Mouse (Mus musculus): ENCODE results near the gene Cd3eap. TPM values are rescaled to one million over a fixed set of nuclear protein-coding genes. Genes with fewer than 3 reads are reported as not detected.

Cd3eap gene
- polyA plus RNA-seq, 1 experiment from 2014 or later, result 15.0 TPM

MicroRNAs encoded within 50 kb of the gene (microRNA counts, 519-probe panel; counts per million panel counts)
- 114 counts per million for microRNA mmu-miR-343

Small RNA genes within 50 kb of the gene (microRNA-seq; reads per million reads assigned to microRNA genes)
- not detected for gene Mir343

Other genes with a start within 250 kb of the Cd3eap start
- gene Gm4969, start 241.1 kb downstream of the Cd3eap start, polyA plus RNA-seq (2015; fragmentation: Nextera tagmentation; extraction: Ambion mirVana), result 0.17 and 0.30 TPM in 2 replicates
- gene Fbxo46, start 239.6 kb downstream of the Cd3eap start, polyA plus RNA-seq (2015; fragmentation: Nextera tagmentation; extraction: Ambion mirVana), result 5.6 and 6.4 TPM in 2 replicates
- gene Qpctl, start 210.2 kb downstream of the Cd3eap start, polyA plus RNA-seq (2015; fragmentation: Nextera tagmentation; extraction: Ambion mirVana), result 4.0 and 4.3 TPM in 2 replicates
- gene Snrpd2, start 209.8 kb downstream of the Cd3eap start, polyA plus RNA-seq (2015; fragmentation: Nextera tagmentation; extraction: Ambion mirVana), result 85.9 and 89.4 TPM in 2 replicates
- 0.17 and 0.28 TPM in 2 replicates for gene Gipr, start 193.4 kb downstream of the Cd3eap start, polyA plus RNA-seq (2015; fragmentation: Nextera tagmentation; extraction: Ambion mirVana)
- 3.6 and 4.4 TPM in 2 replicates for gene Eml2, start 183.1 kb downstream of the Cd3eap start, polyA plus RNA-seq (2015; fragmentation: Nextera tagmentation; extraction: Ambion mirVana)
- 0.31 and 0.48 TPM in 2 replicates for gene Gpr4, start 146.9 kb downstream of the Cd3eap start, polyA plus RNA-seq (2015; fragmentation: Nextera tagmentation; extraction: Ambion mirVana)
- gene Opa3, start 131.1 kb downstream of the Cd3eap start, polyA plus RNA-seq (2015; fragmentation: Nextera tagmentation; extraction: Ambion mirVana), result 17.3 and 18.8 TPM in 2 replicates
- 45.6 and 46.7 TPM in 2 replicates for gene Vasp, start 87.7 kb downstream of the Cd3eap start, polyA plus RNA-seq (2015; fragmentation: Nextera tagmentation; extraction: Ambion mirVana)
- gene Ppm1n, start 79.4 kb downstream of the Cd3eap start, polyA plus RNA-seq (2015; fragmentation: Nextera tagmentation; extraction: Ambion mirVana), result not detected in 2 replicates
- gene Rtn2, start 76.9 kb downstream of the Cd3eap start, polyA plus RNA-seq (2015; fragmentation: Nextera tagmentation; extraction: Ambion mirVana), result 4.0 and 4.1 TPM in 2 replicates
- 0.03 TPM in 1 of 2 replicates, not detected in the other for gene Fosb, start 49.4 kb downstream of the Cd3eap start, polyA plus RNA-seq (2015; fragmentation: Nextera tagmentation; extraction: Ambion mirVana)
- 19.1 and 21.0 TPM in 2 replicates for gene Ercc1, start 14.7 kb downstream of the Cd3eap start, polyA plus RNA-seq (2015; fragmentation: Nextera tagmentation; extraction: Ambion mirVana)
- gene Ppp1r13l, start 266 bp upstream of the Cd3eap start, polyA plus RNA-seq (2015; fragmentation: Nextera tagmentation; extraction: Ambion mirVana), result 1.1 and 1.2 TPM in 2 replicates
- 8.6 and 9.9 TPM in 2 replicates for gene Ercc2, start 22.5 kb upstream of the Cd3eap start, polyA plus RNA-seq (2015; fragmentation: Nextera tagmentation; extraction: Ambion mirVana)
- 0.31 and 0.70 TPM in 2 replicates for gene Klc3, start 44.6 kb upstream of the Cd3eap start, polyA plus RNA-seq (2015; fragmentation: Nextera tagmentation; extraction: Ambion mirVana)
- gene Ckm, start 45.3 kb upstream of the Cd3eap start, polyA plus RNA-seq (2015; fragmentation: Nextera tagmentation; extraction: Ambion mirVana), result 0.82 and 1.6 TPM in 2 replicates
- 1.3 and 1.6 TPM in 2 replicates for gene Mark4, start 99.3 kb upstream of the Cd3eap start, polyA plus RNA-seq (2015; fragmentation: Nextera tagmentation; extraction: Ambion mirVana)
- 0.83 and 1.0 TPM in 2 replicates for gene Exoc3l2, start 103.8 kb upstream of the Cd3eap start, polyA plus RNA-seq (2015; fragmentation: Nextera tagmentation; extraction: Ambion mirVana)
- gene Bloc1s3, start 148.9 kb upstream of the Cd3eap start, polyA plus RNA-seq (2015; fragmentation: Nextera tagmentation; extraction: Ambion mirVana), result 1.3 TPM in 2 replicates
- 39.5 and 45.2 TPM in 2 replicates for gene Trappc6a, start 148.9 kb upstream of the Cd3eap start, polyA plus RNA-seq (2015; fragmentation: Nextera tagmentation; extraction: Ambion mirVana)
- not detected in 2 replicates for gene Nkpd1, start 158.4 kb upstream of the Cd3eap start, polyA plus RNA-seq (2015; fragmentation: Nextera tagmentation; extraction: Ambion mirVana)
- gene Ppp1r37, start 203.6 kb upstream of the Cd3eap start, polyA plus RNA-seq (2015; fragmentation: Nextera tagmentation; extraction: Ambion mirVana), result 7.8 and 8.3 TPM in 2 replicates
- gene Zfp296, start 217.8 kb upstream of the Cd3eap start, polyA plus RNA-seq (2015; fragmentation: Nextera tagmentation; extraction: Ambion mirVana), result 1.3 and 1.5 TPM in 2 replicates
- 84.9 and 92.7 TPM in 2 replicates for gene Gemin7, start 218.1 kb upstream of the Cd3eap start, polyA plus RNA-seq (2015; fragmentation: Nextera tagmentation; extraction: Ambion mirVana)
- gene Clasrp, start 245.0 kb upstream of the Cd3eap start, polyA plus RNA-seq (2015; fragmentation: Nextera tagmentation; extraction: Ambion mirVana), result 14.3 and 15.7 TPM in 2 replicates